8 mouse cellular contexts compared by ENCODE assay signal in genomic region chr13:42301161-42301721, GRCm38 (mm10). TPM values are rescaled to one million over a fixed set of nuclear protein-coding genes. Genes with fewer than 3 reads are reported as not detected.
A peak's percentile ranks its signal among the peaks of the same experiment; 100 is the strongest.
DNase-seq lines count a peak whose midpoint lies in the region; ATAC-seq and TF ChIP-seq lines count a peak whose summit lies in the region.

Gene Edn1 (plus strand): TSS chr13:42301476.

- peaks cover 28% of the 10 kb centered on the region for H3K27me3 ChIP-seq in embryonic facial prominence, embryonic 12.5 days
- no peaks in the 10 kb centered on the region for H3K27me3 ChIP-seq in heart, embryonic 12.5 days (replicated peaks)
- H3K27me3 ChIP-seq in neural tube, embryonic 11.5 days (ENCODE audit: control insufficient read depth, insufficient read depth, low read length), result peaks cover 21% of the 10 kb centered on the region

- no peak for TF ChIP-seq CTCF in lung, adult 2 months (IDR thresholded peaks at IDR 0.05; ENCODE audit: insufficient read depth, low read length)

- H3K4me1 ChIP-seq in embryonic facial prominence, embryonic 12.5 days, result peaks cover 18% of the 10 kb centered on the region; the same call in 1 of the 2 replicates
- peaks cover 45% of the 10 kb centered on the region for H3K4me1 ChIP-seq in heart, embryonic 12.5 days (replicated peaks)
- peaks cover 10% of the 10 kb centered on the region for H3K4me1 ChIP-seq in lung, adult 2 months (ENCODE audit: control insufficient read depth, insufficient read depth, low read length)
- 0 out of 2 replicates have a peak, but pooled peaks cover 5% of the 10 kb centered on the region for H3K4me1 ChIP-seq in neural tube, embryonic 11.5 days (ENCODE audit: control insufficient read depth, insufficient read depth, low read length)

- ATAC-seq in embryonic facial prominence, embryonic 12.5 days (ENCODE audit: insufficient number of reproducible peaks, insufficient read depth, low FRiP score, low TSS enrichment), result peak; percentile 37; the same call in 1 of the 2 replicates
- peak; percentile 79 for ATAC-seq in heart, embryonic 12.5 days (ENCODE audit: insufficient number of reproducible peaks, low FRiP score)
- peak; percentile 38; the same call in 1 of the 2 replicates for ATAC-seq in neural tube, embryonic 11.5 days (ENCODE audit: insufficient read depth, low FRiP score, low TSS enrichment)

- WGBS in embryonic facial prominence, embryonic 12.5 days, result 1% methylated on average over 26 of the region's 26 CpGs
- under 1% methylated on average over 26 of the region's 26 CpGs for WGBS in heart, embryonic 12.5 days
- WGBS in lung, adult 2 months, result under 1% methylated on average over 26 of the region's 26 CpGs
- WGBS in neural tube, embryonic 11.5 days, result under 1% methylated on average over 26 of the region's 26 CpGs

- DNase-seq in CD4-positive, CD25-positive, alpha-beta regulatory T cell, adult 2 months (ENCODE audit: low read depth, low spot score), result peak; percentile 46
- DNase-seq in R1 (ENCODE audit: low read depth, low spot score), result peak; percentile 91
- DNase-seq in kidney, adult 9 months, result peak; percentile 60
- DNase-seq in lung, adult 2 months, result peak; percentile 66
- peak; percentile 61 for DNase-seq in neural tube, embryonic 11.5 days (ENCODE audit: low spot score)
- DNase-seq in adipocyte (ENCODE audit: low spot score), result no peak

- no peak within 1 kb of the TSS for H3K27ac ChIP-seq in embryonic facial prominence, embryonic 12.5 days
- H3K27ac ChIP-seq in heart, embryonic 12.5 days (ENCODE audit: poor library complexity, severe bottlenecking), result peak within 1 kb of the TSS; percentile 80
- H3K27ac ChIP-seq in neural tube, embryonic 11.5 days (ENCODE audit: low read depth, low read length), result no peak within 1 kb of the TSS

- H3K9ac ChIP-seq in embryonic facial prominence, embryonic 12.5 days, result no peak within 1 kb of the TSS
- H3K9ac ChIP-seq in heart, embryonic 12.5 days, result peak within 1 kb of the TSS; percentile 68
- H3K9ac ChIP-seq in neural tube, embryonic 11.5 days (ENCODE audit: low read length), result peak within 1 kb of the TSS; percentile 26; the same call in 1 of the 2 replicates

- H3K4me3 ChIP-seq in embryonic facial prominence, embryonic 12.5 days, result peak within 1 kb of the TSS; percentile 36
- peak within 1 kb of the TSS; percentile 51 for H3K4me3 ChIP-seq in heart, embryonic 12.5 days
- peak within 1 kb of the TSS; percentile 73 for H3K4me3 ChIP-seq in lung, adult 2 months (replicated peaks; ENCODE audit: extremely low read depth, low read depth, low read length)
- peak within 1 kb of the TSS; percentile 43 for H3K4me3 ChIP-seq in neural tube, embryonic 11.5 days (ENCODE audit: low read depth, low read length)

- H3K9me3 ChIP-seq in embryonic facial prominence, embryonic 12.5 days, result no peaks in the 10 kb centered on the region
- no peaks in the 10 kb centered on the region for H3K9me3 ChIP-seq in heart, embryonic 12.5 days (replicated peaks)
- no peaks in the 10 kb centered on the region for H3K9me3 ChIP-seq in neural tube, embryonic 11.5 days (ENCODE audit: control insufficient read depth, low read length)

- no peaks in the 10 kb centered on the region for H3K36me3 ChIP-seq in embryonic facial prominence, embryonic 12.5 days
- H3K36me3 ChIP-seq in heart, embryonic 12.5 days, result peaks cover 16% of the 10 kb centered on the region
- no peaks in the 10 kb centered on the region for H3K36me3 ChIP-seq in neural tube, embryonic 11.5 days (ENCODE audit: control insufficient read depth, insufficient read depth, low read length)

- peak; percentile 97 for TF ChIP-seq POLR2A in lung, adult 2 months (IDR thresholded peaks at IDR 0.05; ENCODE audit: borderline replicate concordance, extremely low read depth, low read depth, low read length)

- H3K4me2 ChIP-seq in embryonic facial prominence, embryonic 12.5 days (replicated peaks), result peak within 1 kb of the TSS; percentile 67
- H3K4me2 ChIP-seq in heart, embryonic 12.5 days, result peak within 1 kb of the TSS; percentile 72
- H3K4me2 ChIP-seq in neural tube, embryonic 11.5 days (ENCODE audit: low read depth), result peak within 1 kb of the TSS; percentile 78

RNA-seq across cellular contexts. Expression of gene Edn1, which starts in this region (rescaled TPM):
- 1.6 and 2.3 TPM in 2 replicates for polyA plus RNA-seq in embryonic facial prominence, embryonic 12.5 days (2016; fragmentation: Nextera tagmentation; extraction: Ambion mirVana)
- 9.1 and 9.6 TPM in 2 replicates for polyA plus RNA-seq in heart, embryonic 12.5 days (2016; fragmentation: Nextera tagmentation; extraction: Ambion mirVana)
- 8.8 and 18.2 TPM in 2 replicates for polyA plus RNA-seq in lung, adult 2 months (2012; rRNA removed)
- polyA plus RNA-seq in neural tube, embryonic 11.5 days (2014; fragmentation: Nextera tagmentation; extraction: Ambion mirVana), result 0.97 and 1.1 TPM in 2 replicates
